Comparison of ENCODE assay signal across 26 mouse cellular contexts in the genomic region with DNA sequence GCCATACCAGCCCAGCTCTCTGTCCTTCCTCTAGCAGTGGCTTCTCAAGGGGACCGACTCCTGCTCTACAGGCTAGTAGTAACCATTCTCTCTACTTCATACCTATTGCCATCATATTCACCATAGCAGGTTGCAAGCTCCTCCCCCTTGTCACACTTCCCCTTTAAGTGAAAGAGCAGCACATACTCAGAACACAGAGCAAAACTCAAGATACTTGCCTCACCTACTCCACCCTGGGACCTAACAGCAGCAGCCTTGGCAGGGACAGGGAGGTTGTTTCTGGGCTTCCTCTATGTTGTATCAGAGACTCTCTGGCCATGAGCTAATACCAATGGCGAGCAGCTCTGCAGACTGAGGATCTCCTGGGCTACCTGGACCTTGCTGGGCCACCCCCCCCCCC.
"Had no signal": no experiment of that assay in that cellular context is flagged by ENCODE, and none has a peak within 500 bp of the region (broad histone marks: within the 10 kb centered on the region; RNA-seq: fewer than 3 reads in every experiment).

No protein-coding gene starts in this region.

- H3K4me2 ChIP-seq: heart, embryonic 11.5 days; hindbrain, embryonic 13.5 days; hindbrain, embryonic 15.5 days; kidney, embryonic 15.5 days; limb, embryonic 13.5 days; limb, embryonic 15.5 days; liver, embryonic 12.5 days had no signal

- ATAC-seq: hindbrain, postnatal 0 days; intestine, embryonic 16.5 days; liver, embryonic 12.5 days had no signal

- DNase-seq: gastrocnemius, adult 2 months; gastrocnemius, postnatal 10 days; gastrocnemius, postnatal 25 days; heart, adult 18-20 months; heart, postnatal 10 days; kidney, adult 11 months; kidney, adult 2 months; kidney, adult 9 months; kidney, postnatal 10 days; kidney, postnatal 25 days; kidney, postnatal 4 days; layer of hippocampus, postnatal 36 days; left cerebral cortex, postnatal 4 days; lung, adult 18-20 months had no signal

- H3K4me3 ChIP-seq: gastrocnemius, adult 2 months; hindbrain, embryonic 10.5 days; hindbrain, embryonic 13.5 days; hindbrain, embryonic 15.5 days; kidney, embryonic 15.5 days; layer of hippocampus, adult 2 months; limb, embryonic 13.5 days; limb, embryonic 15.5 days; liver, embryonic 12.5 days had no signal

- H3K9ac ChIP-seq: hindbrain, embryonic 13.5 days; hindbrain, embryonic 15.5 days; kidney, embryonic 15.5 days; limb, embryonic 13.5 days; limb, embryonic 15.5 days; liver, embryonic 12.5 days; liver, embryonic 14.5 days had no signal

- H3K4me1 ChIP-seq: hindbrain, embryonic 10.5 days; hindbrain, embryonic 13.5 days; hindbrain, embryonic 15.5 days; kidney, embryonic 15.5 days; limb, embryonic 13.5 days; limb, embryonic 15.5 days; liver, embryonic 12.5 days had no signal

- H3K27ac ChIP-seq: gastrocnemius, adult 2 months; hindbrain, embryonic 10.5 days; hindbrain, embryonic 13.5 days; hindbrain, embryonic 15.5 days; hindbrain, postnatal 0 days; kidney, embryonic 15.5 days; layer of hippocampus, adult 2 months; limb, embryonic 13.5 days; limb, embryonic 15.5 days; liver, embryonic 12.5 days; liver, embryonic 14.5 days had no signal

- H3K9me3 ChIP-seq: hindbrain, embryonic 10.5 days; hindbrain, embryonic 13.5 days; hindbrain, embryonic 15.5 days; kidney, embryonic 15.5 days; limb, embryonic 13.5 days; limb, embryonic 15.5 days; liver, embryonic 12.5 days had no signal

- H3K27me3 ChIP-seq: hindbrain, embryonic 13.5 days; hindbrain, embryonic 15.5 days; kidney, embryonic 15.5 days; limb, embryonic 13.5 days; limb, embryonic 15.5 days; liver, embryonic 12.5 days had no signal

- H3K36me3 ChIP-seq: hindbrain, embryonic 10.5 days; hindbrain, embryonic 13.5 days; hindbrain, embryonic 15.5 days; kidney, embryonic 15.5 days; limb, embryonic 13.5 days; limb, embryonic 15.5 days; liver, embryonic 12.5 days had no signal
